Mouse (Mus musculus) frontal cortex, adult (tissue): ENCODE data around the gene Xirp1.

Experiments
- ATAC-seq: cut with Nextera tagmentation; 2 replicates; pipeline ENCODE4 v1.9.2; 2017; ENCODE audit warnings: mild to moderate bottlenecking, moderate library complexity, mixed read lengths; ENCODE audit not compliant: low TSS enrichment

The Xirp1 gene

GRCm38 (mm10) chr9:119972166-119972565 lies 51.2 kb downstream of the Xirp1 start:
- no peak for ATAC-seq

- ATAC-seq, result peak; percentile 32; the same call in 1 of the 2 replicates
Measured at GRCm38 (mm10) chr9:119970763-119971656, 52.4 kb downstream of the Xirp1 start.

GRCm38 (mm10) chr9:119970221-119970620 lies 53.2 kb downstream of the Xirp1 start:
- no peak for ATAC-seq

GRCm38 (mm10) chr9:119969811-119970210 lies 53.6 kb downstream of the Xirp1 start:
- ATAC-seq, result no peak

- ATAC-seq, result no peak
Measured at GRCm38 (mm10) chr9:119966221-119966910, 57.0 kb downstream of the Xirp1 start.

DNA sequence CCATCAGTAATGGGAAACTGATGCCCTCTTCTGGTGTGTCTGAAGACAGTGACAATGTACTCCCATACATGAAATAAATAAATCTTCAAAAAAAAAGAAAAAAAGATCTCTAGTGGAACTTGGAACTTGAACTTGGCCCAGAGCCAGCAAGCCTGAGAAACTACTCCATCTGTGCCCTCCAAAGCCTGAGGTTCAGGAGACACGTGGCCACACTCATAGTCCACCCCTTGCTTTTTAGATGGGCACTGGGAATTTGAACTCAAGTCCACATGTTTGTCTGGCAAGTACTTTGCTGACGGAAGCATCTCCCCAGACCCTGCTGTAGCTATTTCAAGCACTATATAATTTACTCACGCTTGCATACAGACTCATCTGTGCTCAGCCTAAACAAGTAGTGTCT lies 58.2 kb downstream of the Xirp1 start:
- ATAC-seq, result no peak

- ATAC-seq, result no peak
Measured at GRCm38 (mm10) chr9:119964206-119964605, 59.2 kb downstream of the Xirp1 start.
